Mouse (Mus musculus) layer of hippocampus, adult 2 months (tissue): ENCODE data around the gene Elovl1. TPM values are rescaled to one million over a fixed set of nuclear protein-coding genes. Genes with fewer than 3 reads are reported as not detected.

ENCODE experiments used
- DNase-seq, 2 experiments: peaks; one replicate each; pipeline ENCODE4 v3.0.0; 2022; ENCODE audit warnings: low spot score in 2 of 2
- H3K27ac ChIP-seq: fragments of 200-600 bp; 2 replicates; pipeline ENCODE4 v1.8.1; 2022
- H3K4me3 ChIP-seq: fragments of 200-600 bp; 2 replicates; pipeline ENCODE4 v1.8.1; 2022; ENCODE audit warnings: mild to moderate bottlenecking
- CTCF ChIP-seq: fragments of 200-600 bp; conservative IDR thresholded peaks from 2 replicates; pipeline ENCODE4 v1.8.1; 2022; ENCODE audit warnings: antibody characterized with exemption, mild to moderate bottlenecking, moderate library complexity
- long read RNA-seq, 2 experiments: library from polyadenylated mRNA; stranded (forward); transcript quantifications; one replicate each; pipeline ENCODE4 v2.0.0; 2021; ENCODE audit warnings: borderline mapping rate in 2 of 2
- total RNA-seq, 2 experiments: library from RNA; stranded (reverse); gene quantifications; 2 replicates each; pipeline ENCODE4 v1.2.3; 2021

Elovl1 gene
- 10 to 100 TPM; 20.8 to 22.9 TPM for total RNA-seq
- long read RNA-seq, experiment 1, transcript Elovl1-201 (8 exons, 1,811 nt): major isoform, 6 of 11 reads
- long read RNA-seq, experiment 1, partial matches to known transcripts: 1 of 11 reads
- long read RNA-seq, experiment 1, other reads (novel, unspliced or antisense): 4 of 11 reads
- long read RNA-seq, experiment 2, transcript Elovl1-201 (8 exons, 1,811 nt): major isoform, 21 of 27 reads
- long read RNA-seq, experiment 2, partial matches to known transcripts: 0 of 27 reads
- long read RNA-seq, experiment 2, other reads (novel, unspliced or antisense): 6 of 27 reads

- Histone ChIP-seq H3K4me3 (peak within 1 kb of the TSS; percentile 64), H3K27ac (peak within 1 kb of the TSS; percentile 90)
- DNase-seq: peak; percentile 63 to 65
- TF ChIP-seq CTCF: peak; percentile 69
Measured at GRCm38 (mm10) chr4:118427768-118428451, at the start of gene Elovl1. TSS of gene Elovl1 (plus strand) at chr4:118428093.

- no peak for DNase-seq
- no peak overlapping the region for H3K27ac ChIP-seq
- TF ChIP-seq CTCF: no peak
- no peak overlapping the region for H3K4me3 ChIP-seq
Measured at GRCm38 (mm10) chr4:118383271-118383670, 44.6 kb upstream of the Elovl1 start.

- no peak for TF ChIP-seq CTCF
- H3K27ac ChIP-seq: no peak overlapping the region
- no peak overlapping the region for H3K4me3 ChIP-seq
- no peak for DNase-seq
Measured at GRCm38 (mm10) chr4:118387316-118387715, 40.6 kb upstream of the Elovl1 start.

GRCm38 (mm10) chr4:118390146-118390545 lies 37.7 kb upstream of the Elovl1 start:
- Histone ChIP-seq H3K4me3 (no peak overlapping the region), H3K27ac (no peak overlapping the region)
- no peak for TF ChIP-seq CTCF
- DNase-seq: no peak

- TF ChIP-seq CTCF: no peak
- Histone ChIP-seq H3K4me3 (no peak overlapping the region), H3K27ac (no peak overlapping the region)
- DNase-seq: no peak
Measured at GRCm38 (mm10) chr4:118394505-118394904, 33.4 kb upstream of the Elovl1 start.

GRCm38 (mm10) chr4:118395289-118395688 lies 32.6 kb upstream of the Elovl1 start:
- no peak for TF ChIP-seq CTCF

GRCm38 (mm10) chr4:118396433-118396832 lies 31.5 kb upstream of the Elovl1 start:
- Histone ChIP-seq H3K27ac (no peak overlapping the region), H3K4me3 (no peak overlapping the region)
- TF ChIP-seq CTCF: no peak
- DNase-seq: no peak

More at GRCm38 (mm10) chr4:118395289-118395688, 32.6 kb upstream of the Elovl1 start:
- no peak overlapping the region for H3K27ac ChIP-seq
- no peak for DNase-seq
- H3K4me3 ChIP-seq: no peak overlapping the region

GRCm38 (mm10) chr4:118398400-118398799 lies 29.5 kb upstream of the Elovl1 start:
- no peak overlapping the region for H3K27ac ChIP-seq
- TF ChIP-seq CTCF: no peak
- no peak for DNase-seq
- no peak overlapping the region for H3K4me3 ChIP-seq

- TF ChIP-seq CTCF: no peak
- DNase-seq: no peak
- no peak overlapping the region for H3K4me3 ChIP-seq
- no peak overlapping the region for H3K27ac ChIP-seq
Measured at GRCm38 (mm10) chr4:118401421-118401820, 26.5 kb upstream of the Elovl1 start.

GRCm38 (mm10) chr4:118401918-118402317 lies 26.0 kb upstream of the Elovl1 start:
- DNase-seq: no peak
- Histone ChIP-seq H3K4me3 (no peak overlapping the region), H3K27ac (no peak overlapping the region)
- no peak for TF ChIP-seq CTCF

- DNase-seq: no peak
- no peak for TF ChIP-seq CTCF
- Histone ChIP-seq H3K27ac (no peak overlapping the region), H3K4me3 (no peak overlapping the region)
Measured at GRCm38 (mm10) chr4:118402701-118403100, 25.2 kb upstream of the Elovl1 start.

GRCm38 (mm10) chr4:118409142-118409900 lies 18.6 kb upstream of the Elovl1 start, which contains the start of the genes Szt2 and Med8:
TSS of gene Szt2 (minus strand) at chr4:118409273.
TSS of gene Med8 (plus strand) at chr4:118409337.
- Histone ChIP-seq H3K4me3 (peak within 1 kb of the TSS; percentile 86), H3K27ac (peak within 1 kb of the TSS; percentile 92)
- no peak for TF ChIP-seq CTCF
- peak; percentile 84 to 92 for DNase-seq

GRCm38 (mm10) chr4:118410871-118411270 lies 17.0 kb upstream of the Elovl1 start:
- Histone ChIP-seq H3K27ac (no peak overlapping the region), H3K4me3 (no peak overlapping the region)
- no peak for DNase-seq
- no peak for TF ChIP-seq CTCF
